7 mouse cellular contexts compared by ENCODE assay signal in the genomic region with DNA sequence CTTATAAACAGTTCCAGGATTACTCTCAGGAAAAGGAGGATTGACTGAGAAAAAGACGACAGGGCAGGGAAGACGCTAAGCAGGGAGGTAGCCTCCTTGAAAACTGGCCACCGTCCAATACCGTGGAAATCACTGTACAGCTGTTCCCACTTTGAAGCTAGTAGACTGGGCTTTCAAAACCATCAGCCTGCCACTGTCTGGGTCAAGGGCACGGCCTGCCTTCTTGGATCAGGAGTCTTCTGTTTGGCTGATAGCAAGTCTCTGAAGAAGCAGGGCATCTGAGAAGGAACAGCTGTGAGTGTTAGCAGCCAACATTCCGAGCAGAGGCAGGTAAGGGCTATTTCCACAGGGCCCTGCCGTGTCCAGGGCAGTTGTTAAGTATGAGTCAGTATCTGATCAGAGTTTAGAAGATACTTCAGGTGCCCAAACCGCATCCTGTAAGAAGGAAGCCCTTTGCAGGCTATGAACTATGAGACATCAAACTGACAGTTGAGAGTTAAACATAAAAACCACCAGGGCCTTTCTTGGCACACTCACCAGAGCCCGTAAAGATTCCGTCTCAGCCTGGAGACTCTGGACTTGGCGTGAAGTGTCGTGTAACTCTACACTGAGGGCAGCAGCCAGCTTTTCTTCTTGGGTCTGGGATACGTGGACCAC. TPM values are rescaled to one million over a fixed set of nuclear protein-coding genes. Genes with fewer than 3 reads are reported as not detected.
DNase-seq lines count a peak whose midpoint lies in the region; ATAC-seq and TF ChIP-seq lines count a peak whose summit lies in the region.

No protein-coding gene starts in this region.

- H3K79me2 ChIP-seq in heart, adult 2 months (replicated peaks; ENCODE audit: control insufficient read depth, insufficient read depth, low read length): no peaks in the 10 kb centered on the region

- H3K9ac ChIP-seq in lung, embryonic 16.5 days (ENCODE audit: low read length): no peak overlapping the region
- H3K9ac ChIP-seq in heart, adult 2 months (ENCODE audit: low read depth, low read length): no peak overlapping the region

- H3K27ac ChIP-seq in lung, embryonic 16.5 days (ENCODE audit: low read length): peak overlapping the region; percentile 70
- H3K27ac ChIP-seq in heart, adult 2 months: peak overlapping the region; percentile 21

- no peaks in the 10 kb centered on the region for H3K36me3 ChIP-seq in lung, embryonic 16.5 days (ENCODE audit: control insufficient read depth, insufficient read depth, low read length)
- no peaks in the 10 kb centered on the region for H3K36me3 ChIP-seq in heart, adult 2 months (ENCODE audit: control insufficient read depth, insufficient read depth, low read length)

- H3K27me3 ChIP-seq in lung, embryonic 16.5 days (ENCODE audit: control insufficient read depth, insufficient read depth, low read depth, low read length): no peaks in the 10 kb centered on the region
- no peaks in the 10 kb centered on the region for H3K27me3 ChIP-seq in heart, adult 2 months (ENCODE audit: control insufficient read depth, insufficient read depth, low read length)

- WGBS in lung, embryonic 16.5 days: 9% methylated on average over 13 of the region's 13 CpGs
- WGBS in heart, adult 2 months: 24% methylated on average over 13 of the region's 13 CpGs

- H3K4me3 ChIP-seq in lung, embryonic 16.5 days (ENCODE audit: low read length): no peak overlapping the region
- no peak overlapping the region for H3K4me3 ChIP-seq in heart, adult 2 months

- no peak overlapping the region for H3K4me2 ChIP-seq in lung, embryonic 16.5 days (ENCODE audit: low read depth, low read length)

- 0 out of 2 replicates have a peak, but pooled peaks have one; percentile 21 for TF ChIP-seq EP300 in heart, adult 2 months (IDR thresholded peaks at IDR 0.05; ENCODE audit: insufficient read depth, low read depth, low read length)

- H3K9me3 ChIP-seq in lung, embryonic 16.5 days (ENCODE audit: control insufficient read depth, low read length): no peaks in the 10 kb centered on the region

- intact Hi-C loops in heart, adult 2 months (cut with DNase I): no loop called here

- DNase-seq in lung, postnatal 4 days: no peak
- DNase-seq in brain, adult 2 months (ENCODE audit: low read depth, low spot score): peak; percentile 26
- peak; percentile 31 for DNase-seq in heart, adult 2 months
- peak; percentile 25 for DNase-seq in ovary, postnatal 36 days (ENCODE audit: low spot score)
- no peak for DNase-seq in cerebellum, adult 9-11 months
- DNase-seq in cerebellum, adult 11-12 months: no peak

- no peak for TF ChIP-seq POLR2A in heart, adult 2 months (IDR thresholded peaks at IDR 0.05; ENCODE audit: insufficient read depth, low read depth, low read length)

- ATAC-seq in lung, embryonic 16.5 days (ENCODE audit: low read depth): peak; percentile 57; the same call in 1 of the 2 replicates

- TF ChIP-seq CTCF in heart, adult 2 months (IDR thresholded peaks at IDR 0.05): no peak

- peaks cover 15% of the 10 kb centered on the region for H3K4me1 ChIP-seq in lung, embryonic 16.5 days (replicated peaks; ENCODE audit: control insufficient read depth, insufficient read depth, low read length)
- H3K4me1 ChIP-seq in heart, adult 2 months (ENCODE audit: control insufficient read depth, insufficient read depth, low read length): peaks cover 2% of the 10 kb centered on the region; the same call in 1 of the 2 replicates

RNA-seq across cellular contexts. Expression of gene Bfsp2, which starts 48.0 kb away (rescaled TPM):
- 0.29 and 0.62 TPM in 2 replicates for polyA plus RNA-seq in lung, embryonic 16.5 days (2015; fragmentation: Nextera tagmentation; extraction: Ambion mirVana)
- total RNA-seq in heart, adult 2 months (2021): under 1 TPM; 0.52 to 0.99 TPM
- 0.31 TPM in 1 of 2 replicates, not detected in the other for polyA plus RNA-seq in heart, adult 2 months (2012; rRNA removed)

Comparison
In these comparisons a context has a peak if more than half of its experiments do, and no peak if none do; other contexts are left out.
1. DNase-seq: peak in brain, adult 2 months (single experiment), heart, adult 2 months (2 of 2) and ovary, postnatal 36 days (single experiment); none in lung, postnatal 4 days (0 of 2), cerebellum, adult 9-11 months (single experiment) and cerebellum, adult 11-12 months (single experiment).